Comparison of ENCODE assay signal across 21 mouse cellular contexts in the genomic region with DNA sequence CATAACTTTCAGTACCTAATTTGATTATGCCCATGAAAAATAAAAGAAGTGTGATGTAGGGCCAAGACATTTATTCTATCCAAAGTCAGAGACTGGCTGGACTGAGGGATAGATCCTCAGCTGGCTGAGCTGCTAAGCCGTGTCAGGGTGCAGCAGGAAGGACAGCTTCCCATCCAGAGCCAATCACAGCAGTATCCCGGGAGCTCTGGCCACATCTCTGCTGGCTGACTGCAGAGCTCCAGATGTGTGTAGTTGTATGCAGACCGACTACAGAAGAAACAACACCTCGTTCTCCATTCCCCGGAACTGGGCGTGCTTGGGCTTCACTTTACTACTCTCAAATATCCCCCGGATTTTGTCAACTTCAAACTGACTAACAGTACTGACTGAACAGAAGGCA. TPM values are rescaled to one million over a fixed set of nuclear protein-coding genes. Genes with fewer than 3 reads are reported as not detected.
DNase-seq lines count a peak whose midpoint lies in the region; ATAC-seq and TF ChIP-seq lines count a peak whose summit lies in the region.
"Had no signal": no experiment of that assay in that cellular context is flagged by ENCODE, and none has a peak within 500 bp of the region (broad histone marks: within the 10 kb centered on the region; RNA-seq: fewer than 3 reads in every experiment).

No protein-coding gene starts in this region.

- ATAC-seq in embryonic facial prominence, embryonic 11.5 days (replicated peaks; ENCODE audit: insufficient number of reproducible peaks, low FRiP score, low TSS enrichment, low read depth), result no peak
- ATAC-seq in lung, embryonic 14.5 days (ENCODE audit: insufficient read depth), result peak; percentile 77; the same call in 1 of the 2 replicates
- no peak for ATAC-seq in limb, embryonic 12.5 days (ENCODE audit: insufficient number of reproducible peaks, insufficient read depth, low FRiP score, low TSS enrichment, low read depth)
- ATAC-seq: forebrain, postnatal 0 days; midbrain, embryonic 15.5 days had no signal

- WGBS in embryonic facial prominence, embryonic 11.5 days, result 41% methylated on average over 7 of the region's 7 CpGs
- WGBS in embryonic facial prominence, embryonic 10.5 days, result 53% methylated on average over 7 of the region's 7 CpGs
- 37% methylated on average over 7 of the region's 7 CpGs for WGBS in lung, embryonic 14.5 days
- 21% methylated on average over 7 of the region's 7 CpGs for WGBS in limb, embryonic 12.5 days

- no peaks in the 10 kb centered on the region for H3K9me3 ChIP-seq in embryonic facial prominence, embryonic 11.5 days (replicated peaks; ENCODE audit: control insufficient read depth, low read length)
- no peaks in the 10 kb centered on the region for H3K9me3 ChIP-seq in embryonic facial prominence, embryonic 10.5 days
- no peaks in the 10 kb centered on the region for H3K9me3 ChIP-seq in lung, embryonic 14.5 days (ENCODE audit: low read depth, low read length)
- H3K9me3 ChIP-seq in limb, embryonic 12.5 days, result no peaks in the 10 kb centered on the region
- H3K9me3 ChIP-seq: embryonic facial prominence, embryonic 13.5 days; kidney, embryonic 15.5 days; liver, embryonic 15.5 days; megakaryocyte, embryonic 14.5 days; midbrain, embryonic 15.5 days; stomach, embryonic 15.5 days had no signal

- H3K4me2 ChIP-seq in embryonic facial prominence, embryonic 11.5 days (ENCODE audit: low read depth, low read length), result no peak overlapping the region
- no peak overlapping the region for H3K4me2 ChIP-seq in lung, embryonic 14.5 days
- 0 out of 2 replicates have a peak overlapping the region, but pooled peaks have one; percentile 0 for H3K4me2 ChIP-seq in limb, embryonic 12.5 days
- H3K4me2 ChIP-seq: embryonic facial prominence, embryonic 13.5 days; kidney, embryonic 15.5 days; liver, embryonic 15.5 days; midbrain, embryonic 15.5 days; stomach, embryonic 15.5 days had no signal

- H3K36me3 ChIP-seq in embryonic facial prominence, embryonic 11.5 days (replicated peaks; ENCODE audit: control insufficient read depth, insufficient read depth, low read depth, low read length), result no peaks in the 10 kb centered on the region
- H3K36me3 ChIP-seq in embryonic facial prominence, embryonic 10.5 days (replicated peaks), result no peaks in the 10 kb centered on the region
- no peaks in the 10 kb centered on the region for H3K36me3 ChIP-seq in lung, embryonic 14.5 days (ENCODE audit: insufficient read depth)
- no peaks in the 10 kb centered on the region for H3K36me3 ChIP-seq in limb, embryonic 12.5 days
- H3K36me3 ChIP-seq: embryonic facial prominence, embryonic 13.5 days; kidney, embryonic 15.5 days; liver, embryonic 15.5 days; midbrain, embryonic 15.5 days; stomach, embryonic 15.5 days had no signal

- no peak for TF ChIP-seq CTCF in lung, embryonic 14.5 days (IDR thresholded peaks at IDR 0.05; ENCODE audit: low read depth)
- TF ChIP-seq CTCF in layer of hippocampus, adult 2 months (conservative IDR thresholded peaks at IDR 0.05), result no peak

- DNase-seq in embryonic facial prominence, embryonic 11.5 days (ENCODE audit: low spot score), result peak; percentile 36
- DNase-seq in embryonic facial prominence, embryonic 10.5 days (ENCODE audit: low spot score), result no peak
- peak; percentile 62 for DNase-seq in lung, embryonic 14.5 days
- no peak for DNase-seq in lung, postnatal 14 days
- peak; percentile 39 for DNase-seq in gastrocnemius, postnatal 10 days
- DNase-seq in layer of hippocampus, adult 2 months (ENCODE audit: low spot score in 2 of 2), result no peak
- no peak for DNase-seq in adrenal gland, adult 2 months
- DNase-seq: cerebellum, postnatal 14 days; forebrain, postnatal 0 days; layer of hippocampus, postnatal 36 days; left cerebral cortex, postnatal 4 days; spleen, adult 18-20 months; thymus, adult 2 months had no signal

- no peak overlapping the region for H3K9ac ChIP-seq in embryonic facial prominence, embryonic 11.5 days (replicated peaks; ENCODE audit: low read length)
- no peak overlapping the region for H3K9ac ChIP-seq in lung, embryonic 14.5 days
- H3K9ac ChIP-seq in limb, embryonic 12.5 days (replicated peaks), result no peak overlapping the region
- H3K9ac ChIP-seq: embryonic facial prominence, embryonic 13.5 days; forebrain, postnatal 0 days; kidney, embryonic 15.5 days; liver, embryonic 15.5 days; midbrain, embryonic 15.5 days; stomach, embryonic 15.5 days had no signal

- H3K4me1 ChIP-seq in embryonic facial prominence, embryonic 11.5 days (ENCODE audit: control insufficient read depth, insufficient read depth, low read length), result no peaks in the 10 kb centered on the region
- peaks cover 14% of the 10 kb centered on the region for H3K4me1 ChIP-seq in embryonic facial prominence, embryonic 10.5 days
- H3K4me1 ChIP-seq in lung, embryonic 14.5 days (ENCODE audit: insufficient read depth), result peaks cover 4% of the 10 kb centered on the region; the same call in 1 of the 2 replicates
- no peaks in the 10 kb centered on the region for H3K4me1 ChIP-seq in limb, embryonic 12.5 days (replicated peaks)
- H3K4me1 ChIP-seq: liver, embryonic 15.5 days; midbrain, embryonic 15.5 days; stomach, embryonic 15.5 days had no signal

- H3K27me3 ChIP-seq in embryonic facial prominence, embryonic 11.5 days (ENCODE audit: control insufficient read depth, insufficient read depth, low read length), result no peaks in the 10 kb centered on the region
- H3K27me3 ChIP-seq in embryonic facial prominence, embryonic 10.5 days (replicated peaks; ENCODE audit: low read depth, poor library complexity, severe bottlenecking), result no peaks in the 10 kb centered on the region
- no peaks in the 10 kb centered on the region for H3K27me3 ChIP-seq in lung, embryonic 14.5 days (ENCODE audit: insufficient read depth, low read length)
- no peaks in the 10 kb centered on the region for H3K27me3 ChIP-seq in limb, embryonic 12.5 days
- H3K27me3 ChIP-seq: CH12.LX; embryonic facial prominence, embryonic 13.5 days; kidney, embryonic 15.5 days; liver, embryonic 15.5 days; megakaryocyte, embryonic 14.5 days; midbrain, embryonic 15.5 days; stomach, embryonic 15.5 days had no signal

- no peak overlapping the region for H3K27ac ChIP-seq in embryonic facial prominence, embryonic 11.5 days (replicated peaks; ENCODE audit: low read depth, low read length)
- no peak overlapping the region for H3K27ac ChIP-seq in embryonic facial prominence, embryonic 10.5 days (replicated peaks)
- H3K27ac ChIP-seq in lung, embryonic 14.5 days (ENCODE audit: low read depth), result no peak overlapping the region
- no peak overlapping the region for H3K27ac ChIP-seq in limb, embryonic 12.5 days
- no peak overlapping the region for H3K27ac ChIP-seq in layer of hippocampus, adult 2 months
- H3K27ac ChIP-seq: embryonic facial prominence, embryonic 13.5 days; kidney, embryonic 15.5 days; liver, embryonic 15.5 days; midbrain, embryonic 15.5 days; stomach, embryonic 15.5 days had no signal

- no peak overlapping the region for H3K4me3 ChIP-seq in embryonic facial prominence, embryonic 11.5 days (ENCODE audit: low read depth, low read length)
- no peak overlapping the region for H3K4me3 ChIP-seq in embryonic facial prominence, embryonic 10.5 days
- no peak overlapping the region for H3K4me3 ChIP-seq in lung, embryonic 14.5 days (ENCODE audit: low read depth, low read length)
- H3K4me3 ChIP-seq in limb, embryonic 12.5 days (replicated peaks), result no peak overlapping the region
- H3K4me3 ChIP-seq in layer of hippocampus, adult 2 months, result no peak overlapping the region
- H3K4me3 ChIP-seq: embryonic facial prominence, embryonic 13.5 days; kidney, embryonic 15.5 days; liver, embryonic 15.5 days; megakaryocyte, embryonic 14.5 days; midbrain, embryonic 15.5 days; stomach, embryonic 15.5 days had no signal

RNA-seq across cellular contexts. Expression of a gene that starts 8.7 kb away (rescaled TPM):
- polyA plus RNA-seq in embryonic facial prominence, embryonic 11.5 days (2014; fragmentation: Nextera tagmentation; extraction: Ambion mirVana), result 79.1 and 91.3 TPM in 2 replicates
- polyA plus RNA-seq in embryonic facial prominence, embryonic 10.5 days (2016; fragmentation: Nextera tagmentation; extraction: Ambion mirVana), result 53.6 and 54.1 TPM in 2 replicates
- 63.6 and 71.0 TPM in 2 replicates for polyA plus RNA-seq in lung, embryonic 14.5 days (2014; fragmentation: Nextera tagmentation; extraction: Ambion mirVana)
- 10 to 100 TPM; 36.5 to 39.7 TPM for total RNA-seq in gastrocnemius, postnatal 10 days (2021)
- 62.9 and 71.7 TPM in 2 replicates for polyA plus RNA-seq in limb, embryonic 12.5 days (2016; fragmentation: Nextera tagmentation; extraction: Ambion mirVana)
- 10 to 100 TPM; 58.2 to 61.6 TPM for total RNA-seq in layer of hippocampus, adult 2 months (2021)
- total RNA-seq in adrenal gland, adult 2 months (2021), result 10 to 100 TPM; 43.1 to 53.7 TPM
- 4.4 and 5.6 TPM in 2 replicates for polyA plus RNA-seq in adrenal gland, adult 2 months (2012; rRNA removed)

RNA-seq across cellular contexts. Expression of a gene that starts 55.1 kb away (rescaled TPM):
- polyA plus RNA-seq in embryonic facial prominence, embryonic 11.5 days (2014; fragmentation: Nextera tagmentation; extraction: Ambion mirVana), result 6.5 and 7.2 TPM in 2 replicates
- 0.52 and 1.00 TPM in 2 replicates for polyA plus RNA-seq in embryonic facial prominence, embryonic 10.5 days (2016; fragmentation: Nextera tagmentation; extraction: Ambion mirVana)
- 0.59 and 1.3 TPM in 2 replicates for polyA plus RNA-seq in lung, embryonic 14.5 days (2014; fragmentation: Nextera tagmentation; extraction: Ambion mirVana)
- total RNA-seq in gastrocnemius, postnatal 10 days (2021), result 1,000 to 10,000 TPM; 3,675 to 3,755 TPM
- 43.4 and 46.7 TPM in 2 replicates for polyA plus RNA-seq in limb, embryonic 12.5 days (2016; fragmentation: Nextera tagmentation; extraction: Ambion mirVana)
- 1 to 10 TPM; 1.5 TPM for total RNA-seq in layer of hippocampus, adult 2 months (2021)
- 10 to 100 TPM in 1 of 2 experiments, under 1 TPM in 1; 0.55 to 18.6 TPM for total RNA-seq in adrenal gland, adult 2 months (2021)
- 0.59 and 0.65 TPM in 2 replicates for polyA plus RNA-seq in adrenal gland, adult 2 months (2012; rRNA removed)

Comparison
In these comparisons a context has a peak if more than half of its experiments do, and no peak if none do; other contexts are left out.
1. DNase-seq: peak in embryonic facial prominence, embryonic 11.5 days (single experiment), lung, embryonic 14.5 days (single experiment) and gastrocnemius, postnatal 10 days (single experiment); none in embryonic facial prominence, embryonic 10.5 days (single experiment), lung, postnatal 14 days (single experiment), layer of hippocampus, adult 2 months (0 of 2) and adrenal gland, adult 2 months (single experiment).